Mouse (Mus musculus) MEL (cell line): Measurements from ENCODE around the gene Lyplal1.

Experiments used
- POLR2AphosphoS2 ChIP-seq: IDR thresholded peaks from 2 replicates; pipeline ENCODE4 v1.6.1; 2011; ENCODE audit warnings: low read length, improper control_type of control experiment
- USF2 ChIP-seq, 2 experiments: IDR thresholded peaks; 2 replicates each; pipeline ENCODE4 v1.6.1; 2011 to 2012; ENCODE audit warnings: improper control_type of control experiment in 2 of 2, low read length in 2 of 2, borderline replicate concordance in 1 of 2, inconsistent platforms in 1 of 2, low read depth in 1 of 2, mild to moderate bottlenecking in 1 of 2; ENCODE audit not compliant: insufficient read depth in 1 of 2

DNA sequence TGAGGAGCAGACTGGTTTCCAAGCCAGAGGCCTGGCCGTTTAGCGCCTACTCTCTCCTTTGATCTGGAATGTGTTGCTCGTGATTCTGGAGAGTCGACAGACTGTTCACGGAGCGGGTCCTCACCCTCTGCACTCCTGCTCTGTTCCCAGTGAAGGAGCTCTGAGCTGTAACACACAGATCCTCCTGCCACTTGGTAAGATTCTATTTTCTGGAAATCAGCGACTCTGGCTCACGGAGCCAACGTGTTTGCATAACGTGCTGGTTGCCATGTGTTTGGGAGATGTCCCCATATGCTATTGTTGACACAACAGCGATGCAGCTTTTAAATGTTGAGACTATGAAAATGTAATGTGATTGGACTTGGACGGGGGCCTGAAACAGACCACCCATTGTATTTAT, 20.8 kb upstream of the Lyplal1 start:
- TF ChIP-seq POLR2AphosphoS2 (no peak), USF2 (IDR thresholded peaks at IDR 0.05; ENCODE audit: borderline replicate concordance in 1 of 2, insufficient read depth in 1 of 2, low read depth in 1 of 2, low read length in 2 of 2) (no peak)
